Mouse (Mus musculus) forebrain, postnatal 0 days (tissue): ENCODE data around the gene Gm28308. TPM values are rescaled to one million over a fixed set of nuclear protein-coding genes. Genes with fewer than 3 reads are reported as not detected.

Experiments
- ATAC-seq: fragments of 200-750 bp; cut with Nextera tagmentation; 2 replicates; pipeline ENCODE4 v1.8.0; 2017; ENCODE audit warnings: mild to moderate bottlenecking, moderate library complexity
- DNase-seq: peaks from one replicate; pipeline ENCODE4 v3.0.0-alpha.2; 2015
- H3K27ac ChIP-seq: fragments of 300-500 bp; sonication (generic); 2 replicates; pipeline ENCODE4 v1.5.1; 2014; ENCODE audit warnings: low read depth, mild to moderate bottlenecking, antibody characterized with exemption, low read length, moderate library complexity, mixed read lengths
- H3K27me3 ChIP-seq: fragments of 300-500 bp; sonication (generic); 2 replicates; pipeline ENCODE4 v1.6.1; 2014; ENCODE audit warnings: mild to moderate bottlenecking, low read length, mixed read lengths; ENCODE audit not compliant: insufficient read depth
- H3K36me3 ChIP-seq: fragments of 300-500 bp; sonication (generic); 2 replicates; pipeline ENCODE4 v1.6.1; 2014; ENCODE audit warnings: mild to moderate bottlenecking, moderate library complexity; ENCODE audit not compliant: insufficient read depth
- H3K4me1 ChIP-seq: fragments of 300-500 bp; sonication (generic); 2 replicates; pipeline ENCODE4 v1.6.1; 2014; ENCODE audit warnings: antibody characterized with exemption; ENCODE audit not compliant: insufficient read depth
- H3K4me2 ChIP-seq: fragments of 300-500 bp; sonication (generic); 2 replicates; pipeline ENCODE4 v1.6.1; 2014; ENCODE audit warnings: low read depth, mild to moderate bottlenecking, moderate library complexity
- H3K4me3 ChIP-seq: fragments of 300-500 bp; sonication (generic); 2 replicates; pipeline ENCODE4 v1.5.1; 2014; ENCODE audit warnings: low read depth, low read length, mixed read lengths
- H3K9ac ChIP-seq: fragments of 300-500 bp; sonication (generic); 2 replicates; pipeline ENCODE4 v1.6.1; 2014; ENCODE audit warnings: mild to moderate bottlenecking
- H3K9me3 ChIP-seq: fragments of 300-500 bp; sonication (generic); 2 replicates; pipeline ENCODE4 v1.6.1; 2016; ENCODE audit warnings: low read length
- CTCF ChIP-seq: sonication (generic); IDR thresholded peaks from 2 replicates; pipeline ENCODE4 v1.5.1; 2016; ENCODE audit warnings: antibody characterized with exemption, control low read depth, low read depth
- WGBS: fragments of 180-500 bp; shearing (Covaris S2); extraction: QIAGEN DNeasy Blood & Tissue Kit; methylation state at CpG from one replicate; pipeline ENCODE4 v1.1.7; 2014; 5-methylcytosine and 5-hydroxymethylcytosine counted together
- polyA plus RNA-seq: library from polyadenylated mRNA; unstranded; fragments of >200 nt; fragmentation: Nextera tagmentation; extraction: Ambion mirVana; gene quantifications from 2 replicates; pipeline ENCODE4 v1.2.1, GENCODE M21; 2015
- total RNA-seq: library from RNA; depleted of rRNA; stranded (reverse); fragments of >200 nt; gene quantifications from 2 replicates; pipeline ENCODE4 v1.2.3, GENCODE M21; 2014

The Gm28308 gene
- total and polyA plus RNA-seq, 2 experiments from 2014 or later, result not detected

DNA sequence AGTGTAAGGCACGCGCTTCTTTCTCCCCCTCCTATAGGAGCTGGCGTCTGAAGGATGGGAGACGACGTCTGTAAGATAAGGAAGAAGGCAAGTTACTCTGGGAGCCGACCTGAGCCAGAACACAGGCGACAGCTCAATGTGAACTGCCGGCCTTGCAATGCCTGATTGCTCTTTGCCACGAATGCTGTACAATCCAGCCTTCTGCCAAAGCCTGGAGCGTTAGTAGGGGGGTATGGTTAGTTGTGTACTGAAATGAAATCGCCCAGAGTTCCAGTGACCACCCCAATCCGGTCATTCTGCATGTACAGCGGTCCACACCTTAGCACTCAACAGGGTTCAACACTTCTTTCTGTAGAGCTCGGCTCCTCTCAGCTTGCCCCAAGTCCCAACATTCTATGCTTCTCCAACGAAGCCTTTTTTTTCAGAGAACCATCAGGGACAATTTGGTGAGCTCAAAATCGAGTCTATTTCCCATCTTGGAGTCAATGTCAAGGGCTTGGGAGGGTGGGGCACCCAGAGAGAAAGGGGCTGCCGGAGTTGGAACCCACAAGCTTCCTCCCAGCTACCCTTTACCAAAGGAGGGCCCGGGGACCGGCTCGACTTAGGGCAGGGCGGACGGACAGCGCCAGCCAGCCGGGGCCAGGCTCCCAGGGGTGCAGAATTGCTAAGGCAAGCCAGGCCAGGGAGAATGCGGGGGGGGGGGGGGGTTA, 46.1 kb upstream of the Gm28308 start:
- Histone ChIP-seq H3K27ac (no peak overlapping the region), H3K4me2 (no peak overlapping the region), H3K27me3 (peaks cover 87% of the 10 kb centered on the region), H3K4me3 (no peak overlapping the region), H3K9ac (no peak overlapping the region), H3K9me3 (no peaks in the 10 kb centered on the region), H3K4me1 (no peaks in the 10 kb centered on the region), H3K36me3 (no peaks in the 10 kb centered on the region)
- ATAC-seq (no peak), DNase-seq (no peak)
- WGBS, result under 1% methylated on average over 25 of the region's 25 CpGs
- no peak for TF ChIP-seq CTCF

DNA sequence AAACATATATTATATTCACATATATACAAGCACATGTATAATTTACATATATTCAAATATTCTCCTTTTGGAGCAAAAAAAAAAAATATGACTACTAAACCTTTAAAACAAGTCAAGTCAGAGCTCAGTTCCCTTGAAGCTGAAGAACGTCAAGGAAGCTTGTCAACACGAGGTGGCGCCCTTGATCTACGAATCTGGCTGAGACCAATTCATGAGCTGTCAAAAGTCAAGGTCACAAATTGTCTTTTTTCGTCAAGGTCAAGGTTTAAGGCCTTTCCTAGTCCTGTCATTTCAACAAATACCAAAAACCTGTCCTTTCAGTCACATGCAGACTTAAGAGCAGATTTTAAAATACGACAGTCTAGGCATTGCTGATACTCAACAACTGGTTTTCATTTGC, 43.8 kb upstream of the Gm28308 start:
- Histone ChIP-seq H3K9ac (no peak overlapping the region), H3K36me3 (no peaks in the 10 kb centered on the region), H3K27me3 (peaks cover 85% of the 10 kb centered on the region), H3K4me1 (no peaks in the 10 kb centered on the region), H3K4me2 (no peak overlapping the region), H3K27ac (no peak overlapping the region), H3K9me3 (no peaks in the 10 kb centered on the region), H3K4me3 (no peak overlapping the region)
- under 1% methylated on average over 6 of the region's 6 CpGs for WGBS
- TF ChIP-seq CTCF, result peak; percentile 85
- DNase-seq, result peak; percentile 89
- no peak for ATAC-seq

DNA sequence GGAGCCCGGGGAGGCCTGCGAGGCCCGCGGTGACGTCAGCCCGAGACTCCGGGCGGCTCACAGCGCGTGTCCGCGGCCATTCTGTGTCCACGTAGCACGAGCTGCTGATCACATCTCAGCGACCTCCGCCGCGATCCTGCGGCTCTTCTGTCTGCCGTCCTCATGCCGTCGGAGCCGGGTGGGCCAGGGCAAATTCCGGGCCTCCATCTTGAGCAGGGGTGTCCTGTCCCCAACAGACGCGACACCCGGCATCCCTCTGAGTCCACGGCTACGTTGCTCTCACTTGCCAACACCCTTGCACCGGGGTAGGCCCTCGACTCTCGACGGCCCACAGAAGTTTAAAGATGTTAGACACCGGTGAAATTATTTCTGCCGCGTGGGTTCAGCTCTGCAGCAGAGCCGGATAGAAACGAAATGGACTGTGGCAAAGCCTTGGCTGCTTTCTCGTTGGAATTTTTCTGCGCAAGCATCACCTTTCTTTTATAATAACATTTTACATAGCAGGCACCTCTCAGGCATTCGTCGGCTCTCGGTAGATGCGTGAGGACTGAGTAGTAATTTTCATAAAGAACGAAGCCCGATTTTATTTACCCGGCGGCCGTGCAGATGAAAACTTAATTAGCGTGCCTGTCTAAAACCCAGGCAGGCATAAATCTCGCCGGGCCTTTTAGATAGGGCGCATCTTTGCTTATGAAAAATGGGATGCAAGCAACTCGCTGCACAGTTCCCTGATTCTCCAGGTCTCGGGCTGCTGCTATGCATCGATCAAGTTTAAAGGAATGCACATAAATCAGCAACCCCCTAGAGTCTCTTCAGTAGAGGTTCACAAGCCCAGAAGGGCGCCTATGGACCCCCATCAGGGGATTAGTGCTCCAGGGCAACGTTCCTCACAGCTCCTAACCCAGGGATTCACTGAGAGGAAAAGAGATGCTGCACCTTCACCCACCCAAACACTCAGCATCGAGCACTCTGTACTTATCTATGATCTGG, 40.7 kb upstream of the Gm28308 start:
- peak; percentile 78 for DNase-seq

DNA sequence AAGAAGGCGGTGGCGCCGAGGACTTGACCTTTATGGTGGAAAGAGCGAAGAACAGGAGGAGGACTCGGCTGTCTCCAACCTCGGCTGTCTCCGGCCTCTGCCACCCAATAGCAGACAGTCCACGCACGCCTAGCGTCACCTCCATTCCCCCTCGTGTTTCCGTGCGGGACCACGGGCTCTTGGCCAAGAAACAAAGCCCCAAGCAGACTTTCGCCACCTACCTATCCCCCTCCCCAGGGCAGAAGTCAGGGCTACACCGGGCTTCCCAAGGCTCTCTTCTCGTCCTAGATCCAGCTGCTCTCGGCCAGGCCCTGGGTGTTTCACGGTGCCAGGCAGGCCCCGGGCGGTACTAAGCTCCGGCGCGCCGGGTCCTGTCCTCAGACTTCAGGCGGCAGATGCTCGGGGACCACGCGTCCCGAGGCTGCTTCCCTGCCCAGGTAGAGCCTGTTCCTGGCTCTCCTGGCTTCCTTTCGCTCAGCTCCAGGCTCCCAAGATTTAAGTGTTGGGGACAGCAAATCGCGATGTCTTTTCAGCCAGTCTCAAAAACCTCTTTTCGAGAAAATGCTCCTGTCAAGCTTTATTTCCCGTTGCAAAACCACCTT, 39.7 kb upstream of the Gm28308 start:
- no peak for TF ChIP-seq CTCF
- no peaks in the 10 kb centered on the region for H3K9me3 ChIP-seq
- H3K9ac ChIP-seq, result no peak overlapping the region
- ATAC-seq (no peak), DNase-seq (no peak)
- no peak overlapping the region for H3K4me3 ChIP-seq
- H3K36me3 ChIP-seq, result no peaks in the 10 kb centered on the region
- no peaks in the 10 kb centered on the region for H3K4me1 ChIP-seq
- 1% methylated on average over 35 of the region's 35 CpGs for WGBS
- no peak overlapping the region for H3K4me2 ChIP-seq
- H3K27ac ChIP-seq, result no peak overlapping the region
- H3K27me3 ChIP-seq, result peaks cover 91% of the 10 kb centered on the region

More for the DNA sequence above, 40.7 kb upstream of the Gm28308 start:
- Histone ChIP-seq H3K4me3 (no peak overlapping the region), H3K4me2 (no peak overlapping the region), H3K27me3 (peaks cover 90% of the 10 kb centered on the region), H3K4me1 (no peaks in the 10 kb centered on the region), H3K36me3 (no peaks in the 10 kb centered on the region), H3K27ac (no peak overlapping the region), H3K9ac (no peak overlapping the region), H3K9me3 (no peaks in the 10 kb centered on the region)
- no peak for TF ChIP-seq CTCF
- no peak for ATAC-seq
- WGBS, result 2% methylated on average over 59 of the region's 59 CpGs

DNA sequence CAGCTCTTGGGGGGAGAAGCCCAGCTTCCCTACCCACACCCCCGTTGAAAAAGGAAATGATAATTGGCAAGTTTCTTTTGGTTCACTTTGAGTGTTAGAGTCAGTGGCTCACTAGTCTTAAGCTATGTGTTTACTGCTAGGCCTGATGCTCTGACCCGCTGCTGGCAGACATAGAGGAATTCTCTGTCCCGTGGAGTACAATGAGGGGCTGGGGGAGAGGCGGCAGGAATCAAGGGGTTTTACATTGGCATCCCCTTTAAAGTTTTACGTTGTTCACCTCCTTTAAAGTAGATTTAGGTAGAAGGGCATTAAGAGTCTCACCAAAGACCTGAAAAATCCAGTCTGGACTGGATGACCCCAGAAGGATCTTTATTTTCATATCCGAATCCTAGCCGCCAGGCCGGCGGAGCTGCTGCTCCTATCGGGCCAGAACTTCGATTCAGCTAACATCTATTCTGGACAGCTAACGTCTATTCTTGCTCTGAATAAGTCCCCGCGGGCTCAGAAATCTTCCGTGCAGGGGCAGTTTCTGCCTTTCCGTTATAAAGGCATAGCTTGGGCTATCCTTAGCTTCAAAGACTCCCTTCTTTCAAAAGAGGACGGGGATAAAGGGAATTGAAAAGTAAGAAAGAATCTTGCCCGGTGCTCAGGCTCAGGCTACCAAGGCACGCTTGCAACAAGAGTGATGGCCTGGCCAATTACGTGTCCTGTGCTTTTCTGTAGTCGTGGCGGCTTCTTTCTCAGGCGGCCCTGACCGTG, 39.1 kb upstream of the Gm28308 start:
- Histone ChIP-seq H3K4me3 (no peak overlapping the region), H3K4me1 (no peaks in the 10 kb centered on the region), H3K27ac (no peak overlapping the region), H3K9ac (no peak overlapping the region), H3K4me2 (no peak overlapping the region), H3K9me3 (no peaks in the 10 kb centered on the region), H3K27me3 (peaks cover 92% of the 10 kb centered on the region), H3K36me3 (no peaks in the 10 kb centered on the region)
- WGBS, result 2% methylated on average over 24 of the region's 24 CpGs
- no peak for TF ChIP-seq CTCF
- ATAC-seq (no peak), DNase-seq (no peak)

DNA sequence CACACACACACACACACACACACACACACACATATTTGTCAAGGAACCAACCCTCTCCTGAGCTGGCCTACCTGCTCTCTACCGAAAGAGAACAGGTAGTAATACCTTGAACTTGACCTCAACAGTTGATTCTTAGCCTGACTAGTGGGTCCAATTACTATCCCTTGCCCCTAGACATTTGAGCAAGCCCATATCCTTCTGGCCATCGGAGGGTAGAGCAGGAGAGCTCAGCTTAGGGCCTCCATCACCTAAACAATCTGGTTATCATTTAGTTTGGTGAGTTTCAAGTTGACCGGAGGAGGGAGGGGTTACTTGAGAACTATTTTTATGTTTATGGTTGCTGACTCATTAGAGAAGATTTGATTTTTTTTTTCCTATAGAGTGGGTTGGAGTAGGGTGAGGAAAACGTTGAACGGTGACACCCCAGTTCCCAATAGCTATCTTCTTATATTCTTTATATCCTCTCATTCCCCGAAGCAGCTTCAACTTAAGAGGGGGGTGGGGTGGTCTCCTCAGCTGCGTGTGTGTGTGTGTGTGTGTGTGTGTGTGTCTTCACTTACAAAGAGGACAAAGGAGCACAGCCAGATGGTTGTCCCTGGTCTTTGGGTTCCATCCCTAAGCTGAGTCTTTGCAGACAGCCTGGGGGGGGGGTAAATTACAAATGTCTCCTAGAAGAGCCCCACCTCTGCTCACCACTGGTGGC, 38.2 kb upstream of the Gm28308 start:
- Histone ChIP-seq H3K27ac (no peak overlapping the region), H3K4me3 (no peak overlapping the region), H3K9ac (no peak overlapping the region), H3K4me1 (no peaks in the 10 kb centered on the region), H3K36me3 (no peaks in the 10 kb centered on the region), H3K4me2 (no peak overlapping the region), H3K9me3 (no peaks in the 10 kb centered on the region), H3K27me3 (peaks cover 93% of the 10 kb centered on the region)
- no peak for ATAC-seq
- no peak for DNase-seq
- WGBS, result 13% methylated on average over 7 of the region's 7 CpGs
- TF ChIP-seq CTCF, result no peak
